Mouse (Mus musculus): Measurements from ENCODE around the gene Atp6v1e1. TPM values are rescaled to one million over a fixed set of nuclear protein-coding genes. Genes with fewer than 3 reads are reported as not detected.

Gene Atp6v1e1
- total and polyA plus RNA-seq, 3 experiments: 76.9 to 95.2 (median 91.6) TPM

- Histone ChIP-seq H3K9ac (ENCODE audit: insufficient read depth, low read depth) (no peak overlapping the region), H3K27ac (ENCODE audit: insufficient read depth, low read depth) (no peak overlapping the region), H3K27me3 (replicated peaks) (no peaks in the 10 kb centered on the region), H3K36me3 (replicated peaks in 1 of 2; ENCODE audit: control insufficient read depth in 1 of 2, insufficient read depth in 1 of 2, low read length in 1 of 2) (peaks cover 3 to 82% of the 10 kb centered on the region in 2 experiments), H3K4me3 (replicated peaks in 1 of 3; ENCODE audit: low read depth in 2 of 3, low read length in 2 of 3, poor library complexity in 1 of 3) (no peak overlapping the region), H3K79me2 (replicated peaks; ENCODE audit: control insufficient read depth, extremely low read depth, insufficient read depth, poor library complexity, severe bottlenecking) (peaks cover 6% of the 10 kb centered on the region; the same call in 1 of the 2 replicates), H3K4me2 (ENCODE audit: insufficient read depth, low read depth, poor library complexity, severe bottlenecking) (no peak overlapping the region), H3K4me1 (ENCODE audit: control insufficient read depth in 1 of 2, insufficient read depth in 2 of 2) (peaks cover 0 to 9% of the 10 kb centered on the region in 2 experiments; a peak in 1 of 4 replicates), H3K9me3 (replicated peaks; ENCODE audit: low read length) (no peaks in the 10 kb centered on the region)
- in situ Hi-C loops (cut with MboI; ENCODE audit: low pct_ligation_motif_present, low pct_unique_long_range_greater_than_20kb, low sequenced_read_pairs): no loop called here
- dilution Hi-C loops (cut with MboI; ENCODE audit: extremely low pct_ligation_motif_present, extremely low pct_unique_long_range_greater_than_20kb, low sequenced_read_pairs): no loop called here
- no peak for TF ChIP-seq ZC3H11A (IDR thresholded peaks at IDR 0.05; ENCODE audit: low read depth, low read length)
- DNase-seq (ENCODE audit: extremely low read depth): no peak
Measured at GRCm38 (mm10) chr6:120860079-120860478, 37.5 kb upstream of the Atp6v1e1 start.

GRCm38 (mm10) chr6:120858217-120858711, 35.7 kb upstream of the Atp6v1e1 start:
- TF ChIP-seq NRF1 (IDR thresholded peaks at IDR 0.05; ENCODE audit: low read depth, low read length) (no peak), ETS1 (conservative IDR thresholded peaks at IDR 0.05; ENCODE audit: low read depth, low read length) (no peak), MXI1 (IDR thresholded peaks at IDR 0.05; ENCODE audit: low read depth, low read length) (no peak), GABPA (IDR thresholded peaks at IDR 0.05; ENCODE audit: insufficient replicate concordance, low read depth, low read length) (no peak), MEF2A (IDR thresholded peaks at IDR 0.05; ENCODE audit: borderline replicate concordance, low read depth, low read length) (no peak), ZNF384 (IDR thresholded peaks at IDR 0.05; ENCODE audit: low read depth, low read length) (no peak), RCOR1 (conservative IDR thresholded peaks at IDR 0.05; ENCODE audit: low read depth, low read length) (no peak), MAX (IDR thresholded peaks at IDR 0.05; ENCODE audit: low read length) (no peak), NELFE (IDR thresholded peaks at IDR 0.05; ENCODE audit: low read depth, low read length) (no peak), SIN3A (IDR thresholded peaks at IDR 0.05; ENCODE audit: low read length) (no peak), EP300 (IDR thresholded peaks at IDR 0.05; ENCODE audit: low read length) (no peak), RAD21 (IDR thresholded peaks at IDR 0.05; ENCODE audit: low read depth, low read length) (no peak), POLR2AphosphoS2 (IDR thresholded peaks at IDR 0.05; ENCODE audit: low read depth, low read length) (no peak), POLR2A (IDR thresholded peaks at IDR 0.05; ENCODE audit: low read depth, low read length) (no peak), MAFK (IDR thresholded peaks at IDR 0.05; ENCODE audit: insufficient replicate concordance, low read length) (no peak), IRF4 (IDR thresholded peaks at IDR 0.05; ENCODE audit: low read depth, low read length) (no peak), SMC3 (IDR thresholded peaks at IDR 0.05; ENCODE audit: low read depth, low read length) (no peak), MAZ (IDR thresholded peaks at IDR 0.05; ENCODE audit: low read depth, low read length) (no peak)
- Histone ChIP-seq H3K4me2 (ENCODE audit: insufficient read depth, low read depth, poor library complexity, severe bottlenecking) (no peak overlapping the region), H3K27ac (ENCODE audit: insufficient read depth, low read depth) (no peak overlapping the region), H3K36me3 (replicated peaks in 1 of 2; ENCODE audit: control insufficient read depth in 1 of 2, insufficient read depth in 1 of 2, low read length in 1 of 2) (peaks cover 8 to 76% of the 10 kb centered on the region in 2 experiments), H3K4me3 (replicated peaks in 1 of 3; ENCODE audit: low read depth in 2 of 3, low read length in 2 of 3, poor library complexity in 1 of 3) (no peak overlapping the region), H3K9ac (ENCODE audit: insufficient read depth, low read depth) (no peak overlapping the region), H3K79me2 (replicated peaks; ENCODE audit: control insufficient read depth, extremely low read depth, insufficient read depth, poor library complexity, severe bottlenecking) (peaks cover 6% of the 10 kb centered on the region; the same call in 1 of the 2 replicates), H3K27me3 (replicated peaks) (no peaks in the 10 kb centered on the region), H3K9me3 (replicated peaks; ENCODE audit: low read length) (no peaks in the 10 kb centered on the region), H3K4me1 (ENCODE audit: control insufficient read depth in 1 of 2, insufficient read depth in 2 of 2) (peaks cover 0 to 9% of the 10 kb centered on the region in 2 experiments; a peak in 1 of 4 replicates)
- dilution Hi-C loops (cut with MboI; ENCODE audit: extremely low pct_ligation_motif_present, extremely low pct_unique_long_range_greater_than_20kb, low sequenced_read_pairs): no loop called here
- DNase-seq (ENCODE audit: extremely low read depth): no peak
- in situ Hi-C loops (cut with MboI; ENCODE audit: low pct_ligation_motif_present, low pct_unique_long_range_greater_than_20kb, low sequenced_read_pairs): no loop called here

Data from CH12.LX (cell line).